Mouse (Mus musculus) stomach, postnatal 0 days (tissue): Measurements from ENCODE around the gene Hspa1l. TPM values are rescaled to one million over a fixed set of nuclear protein-coding genes. Genes with fewer than 3 reads are reported as not detected.
A peak's percentile ranks its signal among the peaks of the same experiment; 100 is the strongest.
"Not testable (repeated sequence)": the region's sequence is repeated elsewhere in the genome, so short reads cannot be mapped to it uniquely, and the experiment has no call there.

Experiments
- ATAC-seq: fragments of 200-750 bp; cut with Nextera tagmentation; 2 replicates; pipeline ENCODE4 v1.8.0; 2017; ENCODE audit not compliant: low FRiP score, low TSS enrichment
- DNase-seq: peaks from one replicate; pipeline ENCODE4 v3.0.0-alpha.2; 2016; ENCODE audit warnings: low spot score
- H3K27ac ChIP-seq: fragments of 300-500 bp; sonication (generic); replicated peaks from 2 replicates; pipeline ENCODE4 v1.5.1; 2014; ENCODE audit warnings: mild to moderate bottlenecking, control low read depth
- H3K27me3 ChIP-seq: fragments of 300-500 bp; sonication (generic); 2 replicates; pipeline ENCODE4 v1.6.1; 2014; ENCODE audit warnings: low read length; ENCODE audit not compliant: control insufficient read depth, insufficient read depth
- H3K36me3 ChIP-seq: fragments of 300-500 bp; sonication (generic); 2 replicates; pipeline ENCODE4 v1.6.1; 2014; ENCODE audit warnings: low read length, mixed read lengths; ENCODE audit not compliant: control insufficient read depth, insufficient read depth
- H3K4me1 ChIP-seq: fragments of 300-500 bp; sonication (generic); replicated peaks from 2 replicates; pipeline ENCODE4 v1.6.1; 2014; ENCODE audit warnings: antibody characterized with exemption; ENCODE audit not compliant: control insufficient read depth, insufficient read depth
- H3K4me2 ChIP-seq: fragments of 300-500 bp; sonication (generic); replicated peaks from 2 replicates; pipeline ENCODE4 v1.6.1; 2014; ENCODE audit warnings: low read depth, mild to moderate bottlenecking, control low read depth, moderate library complexity
- H3K4me3 ChIP-seq: fragments of 300-500 bp; sonication (generic); 2 replicates; pipeline ENCODE4 v1.5.1; 2014; ENCODE audit warnings: low read depth, low read length, control low read depth
- H3K9ac ChIP-seq: fragments of 300-500 bp; sonication (generic); 2 replicates; pipeline ENCODE4 v1.6.1; 2014; ENCODE audit warnings: mild to moderate bottlenecking, low read length, control low read depth, mixed read lengths
- H3K9me3 ChIP-seq: fragments of 300-500 bp; sonication (generic); 2 replicates; pipeline ENCODE4 v1.6.1; 2016; ENCODE audit warnings: low read length; ENCODE audit not compliant: control insufficient read depth
- CTCF ChIP-seq: IDR thresholded peaks from 2 replicates; pipeline ENCODE4 v1.5.1; 2016; ENCODE audit warnings: antibody characterized with exemption, low read depth, mild to moderate bottlenecking, moderate library complexity
- EP300 ChIP-seq: optimal IDR thresholded peaks from 2 replicates; pipeline ENCODE3; 2016; ENCODE audit warnings: antibody characterized with exemption
- WGBS: fragments of 180-500 bp; shearing (Covaris S2); extraction: QIAGEN DNeasy Blood & Tissue Kit; methylation state at CpG from one replicate; pipeline ENCODE4 v1.1.7; 2014; 5-methylcytosine and 5-hydroxymethylcytosine counted together
- polyA plus RNA-seq: library from polyadenylated mRNA; unstranded; fragments of >200 nt; fragmentation: Nextera tagmentation; extraction: Ambion mirVana; gene quantifications from 2 replicates; pipeline ENCODE4 v1.2.1, GENCODE M21; 2015

Gene Hspa1l
- polyA plus RNA-seq, 1 experiment from 2014 or later: 0.25 TPM

DNA sequence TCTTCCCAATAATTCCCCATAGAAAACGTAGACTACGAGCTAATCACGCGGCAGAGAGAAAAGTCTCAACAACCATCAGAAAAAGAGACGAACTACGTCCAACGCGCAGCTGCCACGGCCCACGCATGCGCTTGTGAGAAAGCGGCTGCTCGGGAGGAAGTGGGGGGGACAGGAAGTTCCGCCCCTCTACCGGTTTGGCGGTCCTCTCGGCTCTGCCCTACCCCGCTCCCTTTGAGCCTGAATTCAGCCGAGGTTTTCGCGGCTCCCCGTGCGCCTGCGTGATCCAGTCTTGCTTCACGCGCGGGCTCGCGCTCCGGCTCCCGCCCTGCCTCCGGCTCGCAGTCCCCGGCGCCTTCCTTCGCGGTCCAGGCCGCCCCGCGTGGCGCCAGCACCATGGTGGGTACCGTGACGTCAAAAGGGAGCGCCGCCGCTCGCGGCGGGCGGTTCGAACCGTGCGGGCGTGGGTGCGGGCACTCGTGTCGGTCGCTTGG, 9.2 kb downstream of the Hspa1l start, which contains the start of gene Lsm2:
Gene Lsm2, plus strand, starts transcription at position 173 of the 491 bp plus-strand sequence.
- Histone ChIP-seq H3K4me3 (peak within 1 kb of the TSS; percentile 77), H3K4me1 (no peaks in the 10 kb centered on the region), H3K4me2 (peak within 1 kb of the TSS; percentile 91), H3K27ac (peak within 1 kb of the TSS; percentile 97), H3K9ac (peak within 1 kb of the TSS; percentile 82), H3K9me3 (no peaks in the 10 kb centered on the region), H3K36me3 (peaks cover 6% of the 10 kb centered on the region; the same call in 1 of the 2 replicates), H3K27me3 (no peaks in the 10 kb centered on the region)
- WGBS: under 1% methylated on average over 57 of the region's 58 CpGs
- ATAC-seq (peak; percentile 92), DNase-seq (peak; percentile 92)
- TF ChIP-seq EP300 (no peak), CTCF (peak; percentile 7; the same call in 1 of the 2 replicates)

DNA sequence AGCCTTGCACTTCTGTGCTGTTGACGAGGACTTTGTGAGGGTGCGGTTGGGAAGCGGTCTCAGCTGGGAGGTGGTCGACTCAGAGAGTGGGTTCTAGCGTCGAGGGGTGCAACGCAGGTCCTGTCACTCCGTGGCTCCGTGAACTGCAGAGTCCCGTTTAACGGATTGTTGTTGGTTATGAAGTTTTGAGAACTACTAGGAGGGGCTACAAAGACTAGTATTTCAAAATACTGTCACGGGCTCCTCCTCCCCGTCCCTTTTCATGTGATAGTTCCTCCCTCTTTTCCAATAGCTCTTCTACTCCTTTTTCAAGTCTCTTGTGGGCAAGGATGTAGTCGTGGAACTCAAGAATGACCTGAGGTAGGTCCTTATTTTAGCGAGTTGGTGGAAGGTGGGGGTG, 9.8 kb downstream of the Hspa1l start:
- 0% methylated on average over 15 of the region's 15 CpGs for WGBS
- peak overlapping the region; percentile 91 for H3K4me2 ChIP-seq
- DNase-seq (no peak), ATAC-seq (peak; percentile 25)
- H3K4me1 ChIP-seq: no peaks in the 10 kb centered on the region
- peak overlapping the region; percentile 82 for H3K9ac ChIP-seq
- TF ChIP-seq CTCF (no peak), EP300 (no peak)
- peak overlapping the region; percentile 97 for H3K27ac ChIP-seq
- no peaks in the 10 kb centered on the region for H3K27me3 ChIP-seq
- H3K9me3 ChIP-seq: no peaks in the 10 kb centered on the region
- peaks cover 6% of the 10 kb centered on the region; the same call in 1 of the 2 replicates for H3K36me3 ChIP-seq
- peak overlapping the region; percentile 77 for H3K4me3 ChIP-seq

DNA sequence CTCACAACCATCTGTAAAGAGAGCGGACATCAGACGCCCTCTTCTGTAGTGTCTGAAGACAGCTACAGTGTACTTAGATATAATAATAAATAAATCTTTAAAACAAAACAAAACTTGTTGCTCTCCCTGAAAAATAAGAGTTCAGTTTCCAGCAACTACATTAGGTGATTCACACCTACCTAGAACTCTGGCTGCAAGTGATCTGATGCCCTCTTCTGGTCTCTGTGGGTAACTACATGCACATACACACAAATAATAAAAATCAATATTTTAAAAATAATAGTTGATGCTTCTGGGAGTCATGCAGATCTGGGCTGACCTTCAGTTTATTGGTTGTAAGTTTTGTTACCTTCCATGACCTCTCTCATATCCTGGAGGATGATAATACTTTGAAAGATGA, 11.7 kb downstream of the Hspa1l start:
- no peak for ATAC-seq
- WGBS: 72% methylated on average over 2 of the region's 2 CpGs
- H3K27me3 ChIP-seq: no peaks in the 10 kb centered on the region
- no peaks in the 10 kb centered on the region for H3K9me3 ChIP-seq
- no peak for TF ChIP-seq EP300
- TF ChIP-seq CTCF: peak; percentile 85
- no peak overlapping the region for H3K4me2 ChIP-seq
- no peak for DNase-seq
- no peaks in the 10 kb centered on the region for H3K4me1 ChIP-seq
- no peak overlapping the region for H3K9ac ChIP-seq
- H3K4me3 ChIP-seq: no peak overlapping the region
- peaks cover 6% of the 10 kb centered on the region; the same call in 1 of the 2 replicates for H3K36me3 ChIP-seq
- H3K27ac ChIP-seq: no peak overlapping the region

DNA sequence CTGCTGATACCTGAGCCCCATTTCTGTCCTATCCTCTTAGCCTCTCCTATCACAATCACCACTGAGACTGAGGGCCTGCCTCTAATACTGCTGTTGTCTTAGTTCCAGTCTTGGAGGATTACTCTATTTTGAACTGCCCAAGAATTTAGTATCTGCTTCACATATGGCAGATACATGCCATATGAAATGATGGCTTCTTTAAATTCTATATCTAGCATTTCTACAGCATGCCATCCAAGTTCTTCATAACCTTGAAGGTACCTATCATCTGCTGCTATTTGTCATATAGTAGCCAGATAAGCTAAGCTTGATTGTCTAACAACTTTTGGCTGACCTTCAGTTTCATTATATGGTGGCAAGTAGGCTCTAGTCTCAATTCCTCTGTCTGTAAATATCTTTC, 22.2 kb downstream of the Hspa1l start:
- no peak overlapping the region for H3K9ac ChIP-seq
- H3K9me3 ChIP-seq: no peaks in the 10 kb centered on the region
- TF ChIP-seq CTCF (no peak), EP300 (no peak)
- H3K36me3 ChIP-seq: no peaks in the 10 kb centered on the region; the same call in 1 of the 2 replicates
- no peak overlapping the region for H3K27ac ChIP-seq
- no peak for DNase-seq
- no peaks in the 10 kb centered on the region; the same call in 1 of the 2 replicates for H3K4me1 ChIP-seq
- no peak overlapping the region for H3K4me3 ChIP-seq
- ATAC-seq: no peak
- H3K4me2 ChIP-seq: no peak overlapping the region
- no peaks in the 10 kb centered on the region for H3K27me3 ChIP-seq

DNA sequence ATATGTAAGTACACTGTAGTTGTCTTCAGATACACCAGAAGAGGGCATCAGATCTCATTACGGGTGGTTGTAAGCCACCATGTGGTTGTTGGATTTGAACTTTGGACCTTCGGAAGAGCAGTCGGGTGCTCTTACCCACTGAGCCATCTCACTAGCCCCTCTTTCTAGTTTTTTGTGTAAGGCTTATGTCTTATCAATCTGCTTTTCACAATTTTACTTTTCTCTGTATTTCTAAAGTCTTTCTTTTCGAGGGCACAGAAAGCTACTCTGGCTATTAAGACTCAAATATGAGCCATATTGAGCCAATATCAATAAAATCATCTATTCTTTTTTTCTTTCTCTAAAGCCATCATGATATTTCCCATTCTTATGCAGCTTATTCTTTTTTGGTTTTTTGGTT, 22.7 kb downstream of the Hspa1l start:
- H3K9me3 ChIP-seq, H3K9ac ChIP-seq, H3K4me1 ChIP-seq, H3K4me2 ChIP-seq, H3K4me3 ChIP-seq, H3K36me3 ChIP-seq, ATAC-seq, DNase-seq, H3K27me3 ChIP-seq, H3K27ac ChIP-seq: not testable (repeated sequence)
- TF ChIP-seq CTCF: 0 out of 2 replicates have a peak, but pooled peaks have one; percentile 6
- whole genome bisulfite sequencing: 81% methylated on average over 4 of the region's 4 CpGs

DNA sequence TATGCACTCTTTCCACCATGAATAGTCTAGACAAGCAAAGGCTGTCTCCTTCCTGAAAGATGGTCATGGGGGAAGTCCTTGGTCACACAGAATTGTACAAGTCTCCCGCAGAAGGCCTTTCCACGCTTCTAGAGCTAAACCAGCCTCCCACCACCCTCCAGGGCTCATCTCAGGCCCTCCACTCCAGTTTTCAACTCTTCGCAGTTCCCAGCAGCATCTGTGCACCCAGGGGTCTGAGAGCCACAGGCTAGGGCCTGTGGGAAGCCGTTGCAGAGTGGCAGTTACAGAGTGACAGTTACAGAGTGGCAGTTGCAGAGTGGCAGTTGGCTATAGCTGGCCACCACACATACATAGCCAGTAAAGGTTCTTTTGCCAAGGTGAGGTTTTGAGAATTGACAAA, 23.4 kb downstream of the Hspa1l start:
- H3K9ac ChIP-seq, H3K4me1 ChIP-seq, H3K4me2 ChIP-seq, H3K36me3 ChIP-seq, ATAC-seq, DNase-seq, H3K27me3 ChIP-seq, H3K27ac ChIP-seq, H3K4me3 ChIP-seq, H3K9me3 ChIP-seq: not testable (repeated sequence)
- 89% methylated on average over 4 of the region's 4 CpGs for WGBS
